Mouse (Mus musculus): ENCODE measurements at regions not wholly inside any gene's neighbourhood (a gene's known extent, or its start where the extent isn't known, plus 50 kb on each side); places are given as distances from the start of the nearest gene placed in this dataset.
A peak's percentile ranks its signal among the peaks of the same experiment; 100 is the strongest.

DNA sequence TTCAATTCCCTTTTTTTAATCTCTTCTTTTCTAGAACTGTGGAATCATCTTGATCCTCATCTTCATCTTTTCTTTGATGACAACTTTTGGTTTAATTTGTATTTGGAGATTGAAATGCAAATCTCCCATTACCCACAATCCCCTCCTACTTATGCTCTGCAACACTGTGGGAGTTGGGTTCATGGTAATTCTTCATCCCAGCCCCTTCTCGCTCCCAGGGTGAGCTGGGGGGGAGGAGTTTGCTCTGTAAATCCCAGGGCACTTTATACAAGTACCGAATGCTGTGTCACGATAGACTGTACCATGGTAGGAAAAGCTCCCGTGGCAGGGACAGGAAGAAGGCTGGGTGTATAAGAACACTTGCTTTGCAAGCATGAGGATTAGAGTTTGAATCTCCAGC is 193.8 kb downstream of the Uaca start:
- Histone ChIP-seq H3K4me2 (ENCODE audit: low read length) (no peak overlapping the region), H3K4me1 (ENCODE audit: control insufficient read depth, insufficient read depth, low read length) (no peaks in the 10 kb centered on the region), H3K27ac (replicated peaks; ENCODE audit: low read depth, low read length) (no peak overlapping the region), H3K4me3 (replicated peaks; ENCODE audit: low read depth, low read length) (no peak overlapping the region), H3K9me3 (ENCODE audit: control insufficient read depth, low read length) (no peaks in the 10 kb centered on the region), H3K27me3 (ENCODE audit: control insufficient read depth, insufficient read depth, low read length) (no peaks in the 10 kb centered on the region), H3K36me3 (ENCODE audit: control insufficient read depth, insufficient read depth, low read length) (no peaks in the 10 kb centered on the region), H3K9ac (replicated peaks; ENCODE audit: low read length) (no peak overlapping the region)
- 52% methylated on average over 4 of the region's 4 CpGs for WGBS
- DNase-seq (no peak), ATAC-seq (ENCODE audit: low FRiP score, low TSS enrichment) (no peak)

DNA sequence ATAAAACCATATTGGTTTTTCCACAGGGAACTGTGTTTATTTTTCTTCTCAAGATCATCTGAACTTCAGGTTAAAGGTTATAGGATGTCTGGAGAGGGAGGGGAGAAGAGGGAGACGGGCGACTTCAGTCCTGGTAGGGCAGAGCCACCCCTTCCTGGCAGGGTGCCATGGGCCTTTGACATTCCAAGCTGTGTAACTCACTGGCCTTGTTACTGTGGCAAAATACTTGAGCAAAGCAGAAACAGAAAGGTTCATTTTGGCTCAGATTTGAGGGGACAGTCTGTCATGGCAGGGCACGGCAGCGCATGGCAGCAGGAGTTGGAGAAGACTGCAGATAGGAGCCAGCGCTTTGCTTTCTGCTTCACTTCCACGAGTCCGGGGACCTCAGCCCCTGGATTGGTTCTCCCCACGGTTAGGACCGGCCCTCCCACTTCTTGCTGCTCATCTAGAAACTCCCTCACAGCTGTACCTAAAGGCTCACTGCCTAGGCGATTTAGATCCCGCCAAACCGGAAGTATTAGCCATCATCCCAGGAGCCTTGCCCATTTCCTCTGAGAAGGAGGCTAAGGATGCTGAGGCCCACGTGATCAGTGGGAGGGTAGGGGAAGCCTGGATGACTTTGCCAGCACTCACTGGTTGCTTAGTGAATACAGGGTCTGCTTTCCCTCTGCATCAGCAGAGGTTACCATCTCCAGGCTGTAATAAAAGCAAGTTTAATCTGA is 195.5 kb downstream of the Uaca start:
- no peak overlapping the region for H3K4me3 ChIP-seq (replicated peaks; ENCODE audit: low read depth, low read length)
- no peaks in the 10 kb centered on the region for H3K4me1 ChIP-seq (ENCODE audit: control insufficient read depth, insufficient read depth, low read length)
- H3K9me3 ChIP-seq (ENCODE audit: control insufficient read depth, low read length), result no peaks in the 10 kb centered on the region
- no peak overlapping the region for H3K27ac ChIP-seq (replicated peaks; ENCODE audit: low read depth, low read length)
- WGBS, result 53% methylated on average over 13 of the region's 13 CpGs
- peak; percentile 37 for DNase-seq
- H3K4me2 ChIP-seq (ENCODE audit: low read length), result no peak overlapping the region
- no peak overlapping the region for H3K9ac ChIP-seq (replicated peaks; ENCODE audit: low read length)
- no peaks in the 10 kb centered on the region for H3K36me3 ChIP-seq (ENCODE audit: control insufficient read depth, insufficient read depth, low read length)
- ATAC-seq (ENCODE audit: low FRiP score, low TSS enrichment), result no peak
- no peaks in the 10 kb centered on the region for H3K27me3 ChIP-seq (ENCODE audit: control insufficient read depth, insufficient read depth, low read length)

DNA sequence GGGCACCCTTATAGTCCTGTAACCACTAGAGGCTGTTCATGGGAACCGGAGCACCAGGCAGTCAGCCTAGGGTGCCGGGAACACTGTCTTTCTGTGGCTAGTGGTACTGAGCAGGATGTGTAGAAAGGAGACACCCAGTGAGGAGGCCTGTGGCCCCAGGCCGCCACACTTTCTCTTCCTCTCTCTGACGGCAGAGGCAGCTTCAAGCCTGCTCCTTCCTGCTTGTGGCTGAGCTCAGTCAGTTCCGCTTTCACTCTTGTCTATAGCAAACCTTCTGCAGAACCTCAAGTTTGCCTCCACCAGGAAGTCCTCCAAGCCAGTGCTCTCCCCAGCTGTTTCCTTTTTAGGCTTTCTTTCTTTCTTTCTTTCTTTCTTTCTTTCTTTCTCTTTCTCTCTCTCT is 197.2 kb downstream of the Uaca start:
- no peak overlapping the region for H3K9ac ChIP-seq (replicated peaks; ENCODE audit: low read length)
- no peaks in the 10 kb centered on the region for H3K9me3 ChIP-seq (ENCODE audit: control insufficient read depth, low read length)
- WGBS, result 87% methylated on average over 5 of the region's 5 CpGs
- H3K4me2 ChIP-seq (ENCODE audit: low read length), result no peak overlapping the region
- no peak for ATAC-seq (ENCODE audit: low FRiP score, low TSS enrichment)
- H3K4me1 ChIP-seq (ENCODE audit: control insufficient read depth, insufficient read depth, low read length), result no peaks in the 10 kb centered on the region
- no peak overlapping the region for H3K4me3 ChIP-seq (replicated peaks; ENCODE audit: low read depth, low read length)
- H3K27ac ChIP-seq (replicated peaks; ENCODE audit: low read depth, low read length), result no peak overlapping the region
- DNase-seq, result no peak
- H3K27me3 ChIP-seq (ENCODE audit: control insufficient read depth, insufficient read depth, low read length), result no peaks in the 10 kb centered on the region
- no peaks in the 10 kb centered on the region for H3K36me3 ChIP-seq (ENCODE audit: control insufficient read depth, insufficient read depth, low read length)

DNA sequence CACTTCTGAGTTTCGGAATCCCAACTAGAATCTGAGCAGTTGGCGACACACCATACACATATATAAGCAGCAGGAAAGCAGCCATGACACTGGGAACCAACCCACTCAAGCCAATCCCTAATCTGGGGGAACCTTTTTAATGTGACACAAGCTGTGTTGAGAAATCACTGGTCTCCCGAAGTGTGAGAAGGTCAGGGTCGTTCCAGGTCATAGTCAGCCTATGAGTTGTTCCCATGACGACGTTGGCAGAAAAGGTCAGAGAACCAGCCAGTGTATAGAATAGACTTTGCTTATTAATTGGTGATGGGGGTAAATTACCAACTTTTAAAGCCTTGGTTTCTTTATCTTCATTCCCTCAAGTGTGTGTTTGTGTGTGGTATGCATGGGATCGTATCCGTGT is 199.3 kb downstream of the Uaca start:
- no peak overlapping the region for H3K9ac ChIP-seq (replicated peaks; ENCODE audit: low read length)
- no peaks in the 10 kb centered on the region for H3K9me3 ChIP-seq (ENCODE audit: control insufficient read depth, low read length)
- no peak overlapping the region for H3K4me2 ChIP-seq (ENCODE audit: low read length)
- H3K4me1 ChIP-seq (ENCODE audit: control insufficient read depth, insufficient read depth, low read length), result no peaks in the 10 kb centered on the region
- H3K36me3 ChIP-seq (ENCODE audit: control insufficient read depth, insufficient read depth, low read length), result no peaks in the 10 kb centered on the region
- H3K4me3 ChIP-seq (replicated peaks; ENCODE audit: low read depth, low read length), result no peak overlapping the region
- no peaks in the 10 kb centered on the region for H3K27me3 ChIP-seq (ENCODE audit: control insufficient read depth, insufficient read depth, low read length)
- H3K27ac ChIP-seq (replicated peaks; ENCODE audit: low read depth, low read length), result no peak overlapping the region
- WGBS, result 77% methylated on average over 8 of the region's 8 CpGs
- DNase-seq, result no peak
- no peak for ATAC-seq (ENCODE audit: low FRiP score, low TSS enrichment)

DNA sequence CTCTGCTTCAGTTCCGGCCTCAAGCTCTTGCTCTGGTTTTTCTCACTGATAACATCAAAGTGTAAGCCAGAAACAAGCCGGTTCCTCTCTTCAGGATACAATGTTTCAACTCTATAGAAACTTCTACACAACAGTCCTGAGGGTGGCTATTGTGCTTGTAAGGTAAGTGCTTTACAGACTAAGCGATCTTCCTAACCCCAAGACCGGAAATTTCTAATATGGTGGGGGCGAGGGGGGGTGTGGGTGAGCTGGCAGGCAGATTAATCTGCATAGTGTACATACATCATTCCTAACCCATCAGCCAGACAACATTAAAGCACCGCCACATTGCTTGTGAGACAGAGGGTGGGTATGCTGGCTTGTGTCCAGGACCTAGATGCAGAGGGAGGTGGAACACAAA is 200.8 kb downstream of the Uaca start:
- WGBS, result 84% methylated on average over 6 of the region's 6 CpGs
- H3K9ac ChIP-seq (replicated peaks; ENCODE audit: low read length), result no peak overlapping the region

DNA sequence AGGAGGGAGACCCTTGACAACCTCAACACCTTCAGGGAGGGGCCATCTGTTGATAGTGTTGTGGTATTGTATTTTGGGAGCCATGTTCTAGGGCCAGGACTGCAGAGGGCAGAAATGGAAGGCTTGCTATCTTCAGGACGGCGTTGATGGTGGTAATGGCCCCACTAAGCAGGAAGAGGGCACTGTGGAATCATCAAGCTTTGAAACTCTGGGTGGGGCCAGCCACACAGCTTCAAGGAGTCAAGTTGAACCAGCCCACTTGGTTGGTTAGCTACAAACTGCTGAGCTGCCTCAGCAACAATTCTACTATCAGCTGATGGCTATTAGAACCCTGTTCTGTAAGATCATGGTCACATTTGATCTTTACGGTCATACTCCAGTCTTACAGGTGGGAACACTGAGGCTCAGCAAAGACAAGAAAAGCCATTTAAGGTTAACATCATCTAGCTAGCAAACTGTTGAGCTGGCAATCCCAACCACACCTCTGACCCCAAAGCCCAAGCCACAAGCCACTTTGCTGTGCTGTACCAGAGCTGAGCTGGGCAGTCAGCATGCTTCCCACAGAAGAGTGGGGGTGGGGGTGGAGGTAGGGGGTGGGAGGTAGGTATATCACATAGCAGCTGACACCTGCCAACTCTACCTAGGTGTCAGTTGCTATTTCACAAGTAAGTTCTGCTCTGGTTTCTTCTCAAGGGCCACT is 203.9 kb downstream of the Uaca start:
- Histone ChIP-seq H3K4me2 (ENCODE audit: low read length) (no peak overlapping the region), H3K4me1 (ENCODE audit: control insufficient read depth, insufficient read depth, low read length) (peaks cover 15% of the 10 kb centered on the region; the same call in 1 of the 2 replicates), H3K9ac (replicated peaks; ENCODE audit: low read length) (no peak overlapping the region), H3K27ac (replicated peaks; ENCODE audit: low read depth, low read length) (no peak overlapping the region), H3K27me3 (ENCODE audit: control insufficient read depth, insufficient read depth, low read length) (no peaks in the 10 kb centered on the region), H3K4me3 (replicated peaks; ENCODE audit: low read depth, low read length) (no peak overlapping the region), H3K9me3 (ENCODE audit: control insufficient read depth, low read length) (no peaks in the 10 kb centered on the region), H3K36me3 (ENCODE audit: control insufficient read depth, insufficient read depth, low read length) (no peaks in the 10 kb centered on the region)
- 85% methylated on average over 3 of the region's 3 CpGs for WGBS
- no peak for ATAC-seq (ENCODE audit: low FRiP score, low TSS enrichment)
- DNase-seq, result peak; percentile 56

More for the DNA sequence above, 200.8 kb downstream of the Uaca start:
- no peak overlapping the region for H3K27ac ChIP-seq (replicated peaks; ENCODE audit: low read depth, low read length)
- no peak for ATAC-seq (ENCODE audit: low FRiP score, low TSS enrichment)
- no peaks in the 10 kb centered on the region for H3K27me3 ChIP-seq (ENCODE audit: control insufficient read depth, insufficient read depth, low read length)
- H3K4me2 ChIP-seq (ENCODE audit: low read length), result no peak overlapping the region
- peaks cover 7% of the 10 kb centered on the region; the same call in 1 of the 2 replicates for H3K4me1 ChIP-seq (ENCODE audit: control insufficient read depth, insufficient read depth, low read length)
- H3K4me3 ChIP-seq (replicated peaks; ENCODE audit: low read depth, low read length), result no peak overlapping the region
- no peak for DNase-seq
- no peaks in the 10 kb centered on the region for H3K9me3 ChIP-seq (ENCODE audit: control insufficient read depth, low read length)
- no peaks in the 10 kb centered on the region for H3K36me3 ChIP-seq (ENCODE audit: control insufficient read depth, insufficient read depth, low read length)

DNA sequence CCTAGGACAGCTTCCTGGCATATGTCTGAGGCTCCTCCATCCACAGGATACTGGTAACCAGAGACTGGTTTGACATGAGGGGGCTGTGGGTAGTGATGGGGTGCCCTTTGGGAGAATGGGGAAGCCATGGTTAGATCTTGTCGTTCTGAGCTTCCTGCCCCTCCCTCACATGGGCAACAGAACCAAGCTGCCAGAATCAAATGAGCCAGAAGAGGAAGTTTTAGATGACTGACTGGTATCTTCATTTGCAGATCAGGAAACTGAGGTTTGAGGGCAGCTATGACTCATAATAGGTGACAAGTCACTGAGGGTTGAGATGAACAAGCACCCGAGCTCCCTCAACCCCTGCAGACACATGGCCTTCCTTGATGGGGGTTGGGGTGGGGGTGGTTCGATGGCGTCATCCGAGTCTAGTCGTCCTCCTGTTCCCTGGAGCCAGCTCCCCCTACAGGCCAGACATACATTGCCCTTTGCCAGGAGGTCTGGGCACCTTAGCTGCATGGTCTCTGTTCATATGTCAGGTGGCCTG is 204.7 kb downstream of the Uaca start:
- Histone ChIP-seq H3K4me1 (ENCODE audit: control insufficient read depth, insufficient read depth, low read length) (peaks cover 15% of the 10 kb centered on the region; the same call in 1 of the 2 replicates), H3K36me3 (ENCODE audit: control insufficient read depth, insufficient read depth, low read length) (no peaks in the 10 kb centered on the region), H3K4me2 (ENCODE audit: low read length) (no peak overlapping the region), H3K27me3 (ENCODE audit: control insufficient read depth, insufficient read depth, low read length) (no peaks in the 10 kb centered on the region), H3K9me3 (ENCODE audit: control insufficient read depth, low read length) (no peaks in the 10 kb centered on the region), H3K4me3 (replicated peaks; ENCODE audit: low read depth, low read length) (no peak overlapping the region), H3K27ac (replicated peaks; ENCODE audit: low read depth, low read length) (0 out of 2 replicates have a peak overlapping the region, but pooled peaks have one; percentile 46), H3K9ac (replicated peaks; ENCODE audit: low read length) (no peak overlapping the region)
- WGBS, result 60% methylated on average over 6 of the region's 6 CpGs
- no peak for ATAC-seq (ENCODE audit: low FRiP score, low TSS enrichment)
- no peak for DNase-seq

DNA sequence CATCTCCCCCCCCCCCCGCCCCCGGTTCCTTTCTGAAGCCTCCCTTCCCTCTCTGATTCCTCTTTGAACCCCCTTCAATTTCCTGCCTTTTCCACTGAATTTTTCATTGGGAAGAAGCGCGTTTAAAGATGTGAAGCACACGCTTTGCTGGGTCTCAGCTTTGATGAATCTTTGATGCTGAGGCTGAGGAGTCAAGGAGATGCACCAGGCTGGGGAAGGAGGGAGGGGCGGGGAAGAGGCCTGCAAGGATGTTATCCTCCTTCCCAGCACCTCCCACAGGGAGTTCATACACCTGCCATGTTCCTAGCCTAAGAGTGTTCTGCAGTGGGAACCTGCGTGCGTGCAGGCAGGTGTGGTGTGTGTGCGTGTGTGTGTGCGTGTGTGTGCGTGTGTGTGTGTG is 205.9 kb downstream of the Uaca start:
- Histone ChIP-seq H3K27me3 (ENCODE audit: control insufficient read depth, insufficient read depth, low read length) (no peaks in the 10 kb centered on the region), H3K27ac (replicated peaks; ENCODE audit: low read depth, low read length) (peak overlapping the region; percentile 46), H3K36me3 (ENCODE audit: control insufficient read depth, insufficient read depth, low read length) (no peaks in the 10 kb centered on the region), H3K9ac (replicated peaks; ENCODE audit: low read length) (no peak overlapping the region), H3K4me3 (replicated peaks; ENCODE audit: low read depth, low read length) (no peak overlapping the region), H3K9me3 (ENCODE audit: control insufficient read depth, low read length) (no peaks in the 10 kb centered on the region), H3K4me2 (ENCODE audit: low read length) (no peak overlapping the region), H3K4me1 (ENCODE audit: control insufficient read depth, insufficient read depth, low read length) (peaks cover 15% of the 10 kb centered on the region; the same call in 1 of the 2 replicates)
- WGBS, result 77% methylated on average over 11 of the region's 11 CpGs
- DNase-seq (peak; percentile 69), ATAC-seq (ENCODE audit: low FRiP score, low TSS enrichment) (no peak)
